Mouse (Mus musculus): ENCODE results near the gene Prrc2c. TPM values are rescaled to one million over a fixed set of nuclear protein-coding genes. Genes with fewer than 3 reads are reported as not detected.
A peak's percentile ranks its signal among the peaks of the same experiment; 100 is the strongest.

Gene Prrc2c
- polyA plus RNA-seq, 1 experiment from 2014 or later: 162 TPM

DNA sequence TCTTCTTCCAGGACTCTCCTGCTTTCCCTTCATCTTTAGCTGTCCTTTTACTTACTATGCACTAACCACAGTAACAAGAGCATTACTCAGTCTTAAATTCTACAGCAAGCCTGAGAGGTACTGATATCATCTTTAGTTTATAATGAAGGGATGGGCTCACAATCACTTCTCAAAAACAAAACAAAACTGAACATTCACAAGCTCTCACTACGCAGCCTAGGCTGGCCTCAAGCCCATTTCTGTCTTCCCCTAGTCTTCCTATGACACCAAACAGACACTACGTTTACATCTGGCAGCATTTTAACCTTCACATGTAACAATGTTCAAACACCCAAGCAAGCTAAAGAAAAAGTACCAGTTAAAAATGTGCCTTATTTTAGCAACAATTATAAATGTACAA lies 1.9 kb downstream of the Prrc2c start:
- 34% methylated on average over 2 of the region's 2 CpGs for WGBS
- Histone ChIP-seq H3K36me3 (peaks cover 3% of the 10 kb centered on the region; the same call in 1 of the 2 replicates), H3K4me1 (peaks cover 32% of the 10 kb centered on the region), H3K27ac (no peak overlapping the region), H3K9ac (0 out of 2 replicates have a peak overlapping the region, but pooled peaks have one; percentile 100), H3K9me3 (replicated peaks) (no peaks in the 10 kb centered on the region), H3K4me3 (replicated peaks) (peak overlapping the region; percentile 99), H3K4me2 (peak overlapping the region; percentile 68), H3K27me3 (no peaks in the 10 kb centered on the region)
- ATAC-seq (replicated peaks; ENCODE audit: low FRiP score): no peak

- Histone ChIP-seq H3K4me3 (replicated peaks) (no peak overlapping the region), H3K27ac (no peak overlapping the region), H3K9me3 (replicated peaks) (no peaks in the 10 kb centered on the region), H3K4me2 (no peak overlapping the region), H3K27me3 (no peaks in the 10 kb centered on the region), H3K4me1 (peaks cover 38% of the 10 kb centered on the region), H3K36me3 (peaks cover 6% of the 10 kb centered on the region; the same call in 1 of the 2 replicates), H3K9ac (no peak overlapping the region)
- 79% methylated on average over 4 of the region's 4 CpGs for WGBS
- no peak for ATAC-seq (replicated peaks; ENCODE audit: low FRiP score)
These were observed 5.3 kb downstream of the Prrc2c start for GRCm38 (mm10) chr1:162735084-162735483.

GRCm38 (mm10) chr1:162734283-162734682 lies 6.1 kb downstream of the Prrc2c start:
- Histone ChIP-seq H3K27me3 (no peaks in the 10 kb centered on the region), H3K4me2 (no peak overlapping the region), H3K27ac (no peak overlapping the region), H3K9me3 (replicated peaks) (no peaks in the 10 kb centered on the region), H3K36me3 (peaks cover 6% of the 10 kb centered on the region; the same call in 1 of the 2 replicates), H3K9ac (no peak overlapping the region), H3K4me1 (peaks cover 38% of the 10 kb centered on the region), H3K4me3 (replicated peaks) (no peak overlapping the region)
- 86% methylated on average over 1 of the region's 1 CpGs for WGBS
- no peak for ATAC-seq (replicated peaks; ENCODE audit: low FRiP score)

DNA sequence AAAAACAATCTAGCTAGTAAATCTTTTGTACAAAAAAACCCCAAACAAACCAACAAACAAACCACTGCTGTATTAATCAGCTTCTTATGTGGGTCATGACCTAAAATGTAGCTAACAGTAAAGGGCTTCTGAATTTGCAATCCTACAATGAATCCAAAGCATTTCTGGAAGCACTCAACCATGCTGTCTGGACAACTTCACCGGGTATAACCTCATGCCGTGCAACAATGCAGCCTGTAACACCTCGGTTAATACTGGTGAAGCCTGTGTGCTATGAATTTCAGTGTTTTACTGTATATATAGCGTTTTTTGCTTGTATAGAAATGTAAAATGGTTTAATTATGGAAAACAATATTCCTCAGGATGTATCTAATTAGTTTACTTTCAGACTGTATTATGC lies 8.3 kb downstream of the Prrc2c start:
- Histone ChIP-seq H3K27me3 (no peaks in the 10 kb centered on the region), H3K4me1 (peaks cover 21% of the 10 kb centered on the region; the same call in 1 of the 2 replicates), H3K27ac (no peak overlapping the region), H3K4me3 (replicated peaks) (no peak overlapping the region), H3K36me3 (0 out of 2 replicates have a peak, but pooled peaks cover 3% of the 10 kb centered on the region), H3K9me3 (replicated peaks) (no peaks in the 10 kb centered on the region), H3K4me2 (no peak overlapping the region), H3K9ac (no peak overlapping the region)
- WGBS: 55% methylated on average over 4 of the region's 4 CpGs
- ATAC-seq (replicated peaks; ENCODE audit: low FRiP score): no peak

- 82% methylated on average over 2 of the region's 2 CpGs for WGBS
- Histone ChIP-seq H3K4me3 (replicated peaks) (no peak overlapping the region), H3K4me1 (peaks cover 9% of the 10 kb centered on the region; the same call in 1 of the 2 replicates), H3K9me3 (replicated peaks) (no peaks in the 10 kb centered on the region), H3K4me2 (no peak overlapping the region), H3K27ac (no peak overlapping the region), H3K9ac (no peak overlapping the region), H3K36me3 (peaks cover 8% of the 10 kb centered on the region; the same call in 1 of the 2 replicates), H3K27me3 (no peaks in the 10 kb centered on the region)
- no peak for ATAC-seq (replicated peaks; ENCODE audit: low FRiP score)
These were observed 10.9 kb downstream of the Prrc2c start for GRCm38 (mm10) chr1:162729436-162729835.

- Histone ChIP-seq H3K9ac (no peak overlapping the region), H3K27me3 (no peaks in the 10 kb centered on the region), H3K36me3 (peaks cover 22% of the 10 kb centered on the region), H3K4me2 (no peak overlapping the region), H3K27ac (no peak overlapping the region), H3K4me3 (replicated peaks) (no peak overlapping the region), H3K4me1 (peaks cover 6% of the 10 kb centered on the region; the same call in 1 of the 2 replicates), H3K9me3 (replicated peaks) (no peaks in the 10 kb centered on the region)
- ATAC-seq (replicated peaks; ENCODE audit: low FRiP score): no peak
- WGBS: 87% methylated on average over 6 of the region's 6 CpGs
These were observed 12.4 kb downstream of the Prrc2c start for GRCm38 (mm10) chr1:162727981-162728380.

- Histone ChIP-seq H3K9ac (no peak overlapping the region), H3K4me3 (replicated peaks) (no peak overlapping the region), H3K36me3 (peaks cover 49% of the 10 kb centered on the region), H3K9me3 (replicated peaks) (no peaks in the 10 kb centered on the region), H3K4me2 (no peak overlapping the region), H3K27ac (no peak overlapping the region), H3K27me3 (no peaks in the 10 kb centered on the region), H3K4me1 (no peaks in the 10 kb centered on the region)
- no peak for ATAC-seq (replicated peaks; ENCODE audit: low FRiP score)
These were observed 16.7 kb downstream of the Prrc2c start for GRCm38 (mm10) chr1:162723610-162724009.

DNA sequence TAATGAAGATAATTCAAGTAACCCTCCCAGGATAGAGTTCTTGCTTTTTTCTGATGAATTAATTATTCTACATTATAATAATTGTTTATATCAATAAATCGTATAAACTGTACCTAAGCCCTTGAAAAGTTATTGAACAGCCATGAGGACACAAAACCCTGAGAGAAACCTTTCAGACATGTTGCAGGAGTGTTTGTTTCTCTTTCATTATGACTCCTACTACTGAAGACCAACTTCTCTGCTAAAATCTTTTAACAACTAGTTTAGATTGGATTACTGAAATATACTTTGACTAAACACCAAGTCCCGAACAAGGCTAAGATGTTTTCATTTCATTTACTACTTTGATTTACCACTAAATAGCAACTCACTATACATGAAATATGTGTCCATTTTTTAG lies 19.7 kb downstream of the Prrc2c start:
- ATAC-seq (replicated peaks; ENCODE audit: low FRiP score): no peak
- H3K27ac ChIP-seq: no peak overlapping the region
- no peak overlapping the region for H3K4me2 ChIP-seq
- H3K9me3 ChIP-seq (replicated peaks): no peaks in the 10 kb centered on the region
- no peaks in the 10 kb centered on the region for H3K4me1 ChIP-seq
- H3K4me3 ChIP-seq (replicated peaks): no peak overlapping the region
- H3K36me3 ChIP-seq: peaks cover 75% of the 10 kb centered on the region
- H3K27me3 ChIP-seq: no peaks in the 10 kb centered on the region
- WGBS: 87% methylated on average over 2 of the region's 2 CpGs
- no peak overlapping the region for H3K9ac ChIP-seq

DNA sequence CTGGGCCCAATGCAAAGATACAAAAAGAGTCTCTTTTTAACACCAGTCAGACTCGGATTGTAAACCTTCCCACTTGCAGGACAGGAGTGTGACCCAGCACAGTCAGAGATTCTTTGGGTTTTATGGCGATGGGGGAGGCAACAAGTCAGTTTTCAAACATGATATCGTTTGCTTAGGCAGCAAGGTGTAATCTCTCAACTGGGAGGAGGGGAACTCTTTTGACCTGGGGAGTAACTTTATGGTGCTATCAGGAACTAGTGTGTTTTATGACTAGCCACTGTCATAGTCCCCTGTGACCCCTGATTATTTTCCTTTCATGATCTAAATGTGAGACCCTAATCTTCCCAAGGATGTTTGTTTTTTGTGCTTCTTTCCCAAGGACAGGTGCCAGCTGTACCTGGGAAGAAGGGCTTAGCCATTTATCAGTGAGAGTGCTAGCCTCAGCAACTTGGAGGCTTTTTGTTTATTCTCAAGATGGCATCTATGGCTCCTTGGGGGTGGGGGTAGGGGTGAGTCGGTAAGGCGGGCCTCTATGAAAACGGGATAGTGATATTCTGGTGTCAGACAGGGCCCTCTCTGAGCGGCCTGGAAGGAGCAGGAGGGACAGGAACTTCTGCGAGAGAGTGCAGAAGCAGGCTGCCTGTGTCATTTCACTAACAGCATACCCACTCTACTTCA lies 39.8 kb downstream of the Prrc2c start:
- 44% methylated on average over 8 of the region's 8 CpGs for WGBS
- H3K9ac ChIP-seq: no peak overlapping the region
- peaks cover 79% of the 10 kb centered on the region for H3K36me3 ChIP-seq
- no peaks in the 10 kb centered on the region for H3K27me3 ChIP-seq
- no peaks in the 10 kb centered on the region for H3K9me3 ChIP-seq (replicated peaks)
- no peak overlapping the region for H3K27ac ChIP-seq
- no peaks in the 10 kb centered on the region for H3K4me1 ChIP-seq
- no peak for ATAC-seq (replicated peaks; ENCODE audit: low FRiP score)
- no peak overlapping the region for H3K4me3 ChIP-seq (replicated peaks)
- H3K4me2 ChIP-seq: no peak overlapping the region

DNA sequence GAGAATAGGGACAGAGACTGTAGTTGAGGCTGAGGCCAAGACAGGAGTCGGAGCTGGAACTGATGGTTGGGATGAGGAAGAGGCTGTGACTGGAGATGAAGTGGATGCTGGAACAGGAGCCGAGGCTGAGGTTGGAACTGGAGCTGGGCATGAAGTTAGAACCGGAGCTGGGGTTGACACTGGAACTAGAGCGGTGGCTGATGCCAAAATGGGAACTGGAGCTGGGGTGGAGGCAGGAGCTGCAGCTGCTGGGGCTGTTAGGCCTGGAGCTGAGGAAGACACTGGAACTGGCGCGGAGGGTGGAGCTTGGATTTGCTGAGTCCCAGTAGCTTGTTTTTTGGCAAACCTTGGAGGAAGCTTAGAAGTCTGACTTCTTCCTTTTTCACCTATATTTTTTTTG lies 42.5 kb downstream of the Prrc2c start:
- Histone ChIP-seq H3K4me3 (replicated peaks) (no peak overlapping the region), H3K9me3 (replicated peaks) (no peaks in the 10 kb centered on the region), H3K9ac (no peak overlapping the region), H3K27ac (no peak overlapping the region), H3K27me3 (no peaks in the 10 kb centered on the region), H3K36me3 (peaks cover 82% of the 10 kb centered on the region), H3K4me1 (no peaks in the 10 kb centered on the region), H3K4me2 (no peak overlapping the region)
- no peak for ATAC-seq (replicated peaks; ENCODE audit: low FRiP score)
- 95% methylated on average over 6 of the region's 6 CpGs for WGBS

DNA sequence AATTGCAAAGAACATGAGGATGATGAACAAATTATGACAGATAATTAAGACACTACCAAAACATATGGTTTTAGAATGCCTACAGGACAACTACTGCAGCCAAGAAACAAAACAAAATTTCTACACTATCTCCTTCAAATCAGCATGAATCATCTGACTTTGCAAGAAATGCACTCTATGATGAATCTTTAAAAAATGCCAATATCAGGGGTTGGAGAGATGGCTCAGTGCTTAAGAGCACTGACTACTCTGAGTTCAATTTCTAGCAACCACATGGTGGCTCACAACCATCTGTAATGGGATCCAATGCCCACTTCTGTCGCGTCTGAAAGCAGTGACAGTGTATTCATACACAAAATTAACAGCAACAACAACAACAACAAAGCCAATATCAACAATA lies 46.6 kb downstream of the Prrc2c start:
- Histone ChIP-seq H3K9me3 (replicated peaks) (no peaks in the 10 kb centered on the region), H3K9ac (no peak overlapping the region), H3K4me2 (no peak overlapping the region), H3K27me3 (no peaks in the 10 kb centered on the region), H3K4me1 (no peaks in the 10 kb centered on the region), H3K27ac (no peak overlapping the region), H3K4me3 (replicated peaks) (no peak overlapping the region), H3K36me3 (peaks cover 89% of the 10 kb centered on the region)
- WGBS: 70% methylated on average over 2 of the region's 2 CpGs
- ATAC-seq (replicated peaks; ENCODE audit: low FRiP score): no peak

DNA sequence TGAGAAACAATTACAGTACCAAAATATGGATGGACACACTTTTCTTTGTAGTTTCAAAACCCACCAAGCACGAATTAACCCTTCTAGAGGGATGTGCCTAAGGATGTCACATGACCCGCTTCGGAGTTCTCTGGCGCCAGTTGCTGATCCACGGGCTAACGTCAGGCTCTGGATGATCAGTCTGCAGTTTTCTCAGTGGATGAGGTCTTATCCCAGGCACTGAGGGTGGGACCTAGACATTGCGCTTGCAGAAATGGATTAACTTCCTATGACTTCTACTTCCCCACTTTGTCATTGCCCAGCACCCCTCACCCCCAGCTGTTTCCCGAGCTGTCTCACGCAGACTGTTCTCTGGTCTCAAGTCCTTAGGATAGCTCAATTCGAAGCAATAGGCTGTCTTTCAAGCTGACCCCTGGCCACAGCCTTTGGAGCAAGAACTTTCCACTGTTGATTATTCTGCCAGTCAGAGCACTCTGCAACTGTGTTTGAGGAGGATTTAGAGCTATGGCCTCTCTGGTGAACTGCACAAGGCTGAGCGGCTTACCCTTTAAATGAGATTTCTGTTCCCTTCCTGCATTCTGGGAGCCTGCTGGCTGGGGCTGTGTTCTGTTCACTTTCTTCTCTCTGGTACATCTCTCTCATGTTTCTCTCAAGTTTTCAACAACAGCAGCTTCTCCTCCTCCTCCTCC lies 74.7 kb downstream of the Prrc2c start:
- Histone ChIP-seq H3K4me2 (peak overlapping the region; percentile 74), H3K27ac (peak overlapping the region; percentile 45; the same call in 1 of the 2 replicates), H3K9ac (peak overlapping the region; percentile 40), H3K4me3 (replicated peaks) (peak overlapping the region; percentile 43), H3K27me3 (no peaks in the 10 kb centered on the region), H3K9me3 (replicated peaks) (no peaks in the 10 kb centered on the region), H3K36me3 (peaks cover 19% of the 10 kb centered on the region), H3K4me1 (peaks cover 9% of the 10 kb centered on the region)
- WGBS: 4% methylated on average over 11 of the region's 11 CpGs
- peak; percentile 91 for ATAC-seq (replicated peaks; ENCODE audit: low FRiP score)
